Mouse (Mus musculus) embryonic facial prominence, embryonic 14.5 days (tissue): ENCODE measurements around the gene Smyd3. TPM values are rescaled to one million over a fixed set of nuclear protein-coding genes. Genes with fewer than 3 reads are reported as not detected.
A peak's percentile ranks its signal among the peaks of the same experiment; 100 is the strongest.

Experiments
- ATAC-seq: fragments of 200-750 bp; cut with Nextera tagmentation; 2 replicates; pipeline ENCODE4 v1.8.0; 2017; ENCODE audit warnings: low read depth, moderate number of reproducible peaks, moderate TSS enrichment
- DNase-seq: peaks from one replicate; pipeline ENCODE4 v3.0.0-alpha.2; 2015; ENCODE audit warnings: low spot score
- H3K27ac ChIP-seq: fragments of 300-500 bp; sonication (generic); replicated peaks from 2 replicates; pipeline ENCODE4 v1.5.1; 2014; ENCODE audit warnings: low read depth, mild to moderate bottlenecking, low read length, moderate library complexity
- H3K27me3 ChIP-seq: fragments of 300-500 bp; sonication (generic); replicated peaks from 2 replicates; pipeline ENCODE4 v1.6.1; 2014; ENCODE audit warnings: low read length; ENCODE audit not compliant: control insufficient read depth, insufficient read depth
- H3K36me3 ChIP-seq: fragments of 300-500 bp; sonication (generic); 2 replicates; pipeline ENCODE4 v1.6.1; 2014; ENCODE audit warnings: low read length, mixed read lengths; ENCODE audit not compliant: control insufficient read depth, insufficient read depth
- H3K4me1 ChIP-seq: fragments of 300-500 bp; sonication (generic); 2 replicates; pipeline ENCODE4 v1.6.1; 2014; ENCODE audit warnings: antibody characterized with exemption, low read length; ENCODE audit not compliant: control insufficient read depth, insufficient read depth
- H3K4me2 ChIP-seq: fragments of 300-500 bp; sonication (generic); 2 replicates; pipeline ENCODE4 v1.6.1; 2014; ENCODE audit warnings: low read depth, mild to moderate bottlenecking, low read length, moderate library complexity, mixed read lengths
- H3K4me3 ChIP-seq: fragments of 300-500 bp; sonication (generic); 2 replicates; pipeline ENCODE4 v1.5.1; 2014; ENCODE audit warnings: low read depth, mild to moderate bottlenecking, low read length
- H3K9ac ChIP-seq: fragments of 300-500 bp; sonication (generic); 2 replicates; pipeline ENCODE4 v1.6.1; 2014; ENCODE audit warnings: low read depth, mild to moderate bottlenecking, low read length, moderate library complexity, mixed read lengths
- H3K9me3 ChIP-seq: fragments of 300-500 bp; sonication (generic); 2 replicates; pipeline ENCODE4 v1.6.1; 2016; ENCODE audit warnings: low read length; ENCODE audit not compliant: control insufficient read depth
- WGBS: fragments of 180-500 bp; shearing (Covaris S2); extraction: QIAGEN DNeasy Blood & Tissue Kit; methylation state at CpG from one replicate; pipeline ENCODE4 v1.1.7; 2014; 5-methylcytosine and 5-hydroxymethylcytosine counted together
- polyA plus RNA-seq: library from polyadenylated mRNA; unstranded; fragments of >200 nt; fragmentation: Nextera tagmentation; extraction: Ambion mirVana; gene quantifications from 2 replicates; pipeline ENCODE4 v1.2.1, GENCODE M21; 2014

The Smyd3 gene
- polyA plus RNA-seq, 1 experiment from 2014 or later = 16.7 TPM

- Histone ChIP-seq H3K4me2 (no peak overlapping the region), H3K4me1 (no peaks in the 10 kb centered on the region), H3K27ac (no peak overlapping the region), H3K36me3 (no peaks in the 10 kb centered on the region), H3K9ac (no peak overlapping the region), H3K27me3 (no peaks in the 10 kb centered on the region), H3K9me3 (no peaks in the 10 kb centered on the region), H3K4me3 (no peak overlapping the region)
- peak; percentile 90 for DNase-seq
- 37% methylated on average over 7 of the region's 7 CpGs for WGBS
- ATAC-seq = peak; percentile 70; the same call in 1 of the 2 replicates
Measured at GRCm38 (mm10) chr1:178960015-178960559, 557.8 kb downstream of the Smyd3 start.

DNA sequence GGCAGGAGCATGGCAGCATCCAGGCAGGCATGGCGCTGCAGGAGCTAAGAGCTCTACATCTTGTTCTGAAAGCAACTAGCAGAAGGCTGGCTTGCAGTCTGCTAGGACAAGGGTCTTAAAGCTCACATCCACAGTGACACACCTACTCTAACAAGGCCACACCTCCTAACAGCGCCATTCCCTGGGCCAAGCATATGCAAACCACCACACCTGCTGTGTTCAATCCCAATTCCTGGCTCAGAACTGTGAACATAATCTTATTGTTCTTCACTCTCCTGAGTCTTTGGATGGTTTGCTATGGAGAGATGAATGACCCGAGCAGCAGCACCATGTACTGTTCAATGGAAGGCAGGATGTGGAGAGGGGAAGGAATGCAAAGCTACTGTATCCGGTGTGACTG lies 559.2 kb downstream of the Smyd3 start:
- H3K4me3 ChIP-seq = no peak overlapping the region
- no peaks in the 10 kb centered on the region for H3K9me3 ChIP-seq

GRCm38 (mm10) chr1:178952910-178953309 lies 564.9 kb downstream of the Smyd3 start:
- Histone ChIP-seq H3K9ac (no peak overlapping the region), H3K9me3 (peaks cover 14% of the 10 kb centered on the region), H3K27ac (peak overlapping the region; percentile 33; the same call in 1 of the 2 replicates), H3K4me3 (no peak overlapping the region), H3K27me3 (no peaks in the 10 kb centered on the region), H3K36me3 (no peaks in the 10 kb centered on the region), H3K4me1 (peaks cover 15% of the 10 kb centered on the region), H3K4me2 (no peak overlapping the region)
- WGBS = 47% methylated on average over 12 of the region's 12 CpGs
- peak; percentile 64 for DNase-seq
- 0 out of 2 replicates have a peak, but pooled peaks have one; percentile 53 for ATAC-seq

More for the DNA sequence above, 559.2 kb downstream of the Smyd3 start:
- DNase-seq = no peak
- H3K36me3 ChIP-seq = no peaks in the 10 kb centered on the region
- H3K27me3 ChIP-seq = no peaks in the 10 kb centered on the region
- no peak for ATAC-seq
- no peak overlapping the region for H3K27ac ChIP-seq
- WGBS = 87% methylated on average over 4 of the region's 4 CpGs
- H3K9ac ChIP-seq = no peak overlapping the region
- H3K4me1 ChIP-seq = 0 out of 2 replicates have a peak, but pooled peaks cover under 1% of the 10 kb centered on the region
- no peak overlapping the region for H3K4me2 ChIP-seq

DNA sequence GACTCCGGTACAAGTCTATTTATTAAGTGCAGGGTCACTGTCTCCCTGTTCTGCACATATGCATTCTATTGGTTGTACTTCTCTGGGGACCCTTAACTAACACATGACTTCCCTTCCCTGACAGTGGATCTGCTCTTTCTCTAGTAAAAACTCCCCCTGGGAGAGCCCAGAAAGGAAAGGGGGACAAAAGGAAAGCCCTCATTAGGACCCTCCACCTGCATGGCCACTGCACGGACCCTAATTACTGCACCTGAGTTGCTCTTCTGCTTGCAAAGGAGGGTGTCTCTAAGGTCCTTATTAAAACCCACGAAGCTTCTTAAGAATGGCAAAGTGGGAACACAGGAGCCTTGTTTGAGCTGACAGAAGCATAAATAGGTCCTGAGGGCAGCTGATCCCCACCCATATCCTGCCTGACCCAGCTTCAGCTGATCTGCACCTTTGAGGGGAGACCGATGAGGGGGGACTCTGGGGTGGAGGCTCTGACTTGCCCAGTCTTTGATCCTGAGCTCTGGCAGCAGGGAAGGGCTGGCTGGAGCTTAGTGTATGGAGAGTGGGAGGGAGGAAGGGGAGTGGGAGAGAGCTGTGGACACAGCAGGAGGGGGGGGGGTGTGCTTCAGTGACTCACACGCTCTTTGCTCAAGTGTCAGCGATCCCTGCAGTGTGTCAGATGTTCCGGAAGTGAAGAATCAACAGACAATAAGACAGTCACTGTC lies 575.4 kb downstream of the Smyd3 start:
- 29% methylated on average over 7 of the region's 7 CpGs for WGBS
- Histone ChIP-seq H3K9me3 (no peaks in the 10 kb centered on the region), H3K9ac (no peak overlapping the region), H3K4me3 (no peak overlapping the region), H3K4me2 (no peak overlapping the region), H3K4me1 (peaks cover 5% of the 10 kb centered on the region), H3K27me3 (no peaks in the 10 kb centered on the region), H3K27ac (no peak overlapping the region), H3K36me3 (no peaks in the 10 kb centered on the region; the same call in 1 of the 2 replicates)
- ATAC-seq = 0 out of 2 replicates have a peak, but pooled peaks have one; percentile 47
- DNase-seq = peak; percentile 16

DNA sequence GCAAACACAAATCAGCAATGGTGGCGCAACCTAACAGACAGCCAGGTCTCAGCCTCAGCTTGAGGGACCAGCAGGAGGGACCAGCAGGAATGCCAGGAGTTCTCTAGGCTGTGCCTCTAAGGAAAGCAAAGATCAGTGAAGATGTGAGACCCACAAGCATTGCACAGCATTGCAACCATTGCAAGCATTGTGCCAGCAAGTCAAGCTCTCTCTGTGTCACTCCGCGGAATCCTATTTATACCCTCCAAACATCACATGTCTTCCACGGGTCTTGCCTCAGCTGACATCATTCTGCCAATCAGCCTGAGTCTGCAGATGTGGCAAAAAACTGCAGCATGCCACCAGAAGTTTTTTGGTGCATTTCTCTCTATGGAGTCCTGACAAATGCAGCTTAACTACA lies 577.5 kb downstream of the Smyd3 start:
- H3K9me3 ChIP-seq = no peaks in the 10 kb centered on the region
- H3K27me3 ChIP-seq = no peaks in the 10 kb centered on the region
- no peak overlapping the region for H3K4me2 ChIP-seq
- no peak overlapping the region for H3K27ac ChIP-seq
- no peak overlapping the region for H3K9ac ChIP-seq
- no peak overlapping the region for H3K4me3 ChIP-seq
- no peaks in the 10 kb centered on the region; the same call in 1 of the 2 replicates for H3K36me3 ChIP-seq
- DNase-seq (no peak), ATAC-seq (no peak)
- whole genome bisulfite sequencing = 91% methylated on average over 4 of the region's 4 CpGs
- peaks cover 19% of the 10 kb centered on the region for H3K4me1 ChIP-seq

- 91% methylated on average over 2 of the region's 2 CpGs for WGBS
- no peak overlapping the region for H3K9ac ChIP-seq
- peaks cover 30% of the 10 kb centered on the region for H3K4me1 ChIP-seq
- H3K27me3 ChIP-seq = no peaks in the 10 kb centered on the region
- H3K9me3 ChIP-seq = no peaks in the 10 kb centered on the region
- no peak overlapping the region for H3K4me2 ChIP-seq
- H3K36me3 ChIP-seq = peaks cover 14% of the 10 kb centered on the region; the same call in 1 of the 2 replicates
- no peak for ATAC-seq
- H3K27ac ChIP-seq = 0 out of 2 replicates have a peak overlapping the region, but pooled peaks have one; percentile 1
- no peak for DNase-seq
- H3K4me3 ChIP-seq = no peak overlapping the region
Measured at GRCm38 (mm10) chr1:178936976-178937375, 580.9 kb downstream of the Smyd3 start.

GRCm38 (mm10) chr1:178936457-178936856 lies 581.4 kb downstream of the Smyd3 start:
- Histone ChIP-seq H3K4me3 (no peak overlapping the region), H3K9me3 (no peaks in the 10 kb centered on the region), H3K27ac (peak overlapping the region; percentile 77), H3K4me1 (peaks cover 30% of the 10 kb centered on the region), H3K36me3 (peaks cover 18% of the 10 kb centered on the region; the same call in 1 of the 2 replicates), H3K9ac (no peak overlapping the region), H3K27me3 (no peaks in the 10 kb centered on the region), H3K4me2 (no peak overlapping the region)
- 26% methylated on average over 4 of the region's 4 CpGs for WGBS
- ATAC-seq (peak; percentile 85), DNase-seq (peak; percentile 85)

DNA sequence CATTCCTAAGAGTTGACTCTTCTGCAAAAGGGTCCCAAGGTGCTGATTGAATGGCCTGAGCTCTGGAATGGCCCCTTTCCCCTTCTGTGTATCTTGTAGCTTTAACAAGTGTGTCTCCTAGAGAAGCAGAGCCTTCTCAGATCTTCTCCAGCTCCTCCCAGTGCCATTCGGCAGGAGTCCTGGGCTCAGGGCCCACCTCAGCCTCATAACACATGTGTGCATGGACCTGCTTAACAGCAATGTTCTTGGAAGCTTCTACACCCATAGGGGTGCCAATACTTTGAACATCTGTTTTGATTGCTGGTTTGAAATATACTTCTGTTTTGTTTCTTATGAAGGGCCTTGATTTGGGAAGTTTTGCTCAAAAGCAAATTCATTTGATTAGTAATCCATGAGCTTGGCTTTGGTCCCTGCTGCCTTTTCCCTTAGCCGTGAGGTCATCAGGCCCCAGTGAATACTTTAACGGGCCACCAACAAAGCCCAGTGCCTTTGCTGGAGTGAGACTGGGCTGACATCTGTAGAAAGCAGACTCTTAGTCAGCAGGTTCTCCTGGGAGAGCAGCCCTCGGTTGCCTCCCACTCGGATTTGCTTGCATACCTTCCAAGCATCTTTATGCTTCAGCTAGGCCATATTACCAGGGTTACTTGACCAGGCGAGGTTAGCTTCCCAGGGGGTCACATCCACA lies 583.7 kb downstream of the Smyd3 start:
- H3K36me3 ChIP-seq = peaks cover 23% of the 10 kb centered on the region
- no peaks in the 10 kb centered on the region for H3K27me3 ChIP-seq
- no peak overlapping the region for H3K4me2 ChIP-seq
- H3K9ac ChIP-seq = no peak overlapping the region
- peak overlapping the region; percentile 24; the same call in 1 of the 2 replicates for H3K27ac ChIP-seq
- peak; percentile 66; the same call in 1 of the 2 replicates for ATAC-seq
- peak; percentile 67 for DNase-seq
- WGBS = 61% methylated on average over 6 of the region's 6 CpGs
- H3K4me3 ChIP-seq = no peak overlapping the region
- no peaks in the 10 kb centered on the region for H3K9me3 ChIP-seq
- H3K4me1 ChIP-seq = peaks cover 30% of the 10 kb centered on the region
